Mouse (Mus musculus): ENCODE results near the gene Zfp454.

DNA sequence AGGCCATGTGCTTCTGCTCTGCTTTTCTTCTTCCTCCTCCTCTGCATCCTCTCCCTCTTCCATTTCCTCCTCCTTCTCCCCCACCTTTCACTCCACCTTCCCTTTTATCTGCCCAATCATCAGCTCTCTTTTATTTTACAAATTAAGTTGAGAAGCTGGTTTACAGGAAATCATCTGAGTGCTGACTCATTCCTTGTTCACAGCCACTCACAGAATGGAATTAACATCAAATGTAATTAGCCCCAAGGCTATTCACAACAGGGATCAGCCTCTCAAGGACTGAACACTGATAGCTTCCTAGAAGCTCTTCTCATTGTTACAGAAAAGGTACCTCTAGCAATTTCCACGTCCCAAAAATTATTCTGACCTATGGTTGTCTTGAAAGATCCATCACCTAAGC lies 9.9 kb upstream of the Zfp454 start:
- TF ChIP-seq EP300 (IDR thresholded peaks at IDR 0.05; ENCODE audit: low read depth) (no peak), CTCF (IDR thresholded peaks at IDR 0.05; ENCODE audit: low read depth) (no peak)

All from heart, postnatal 0 days (tissue).